Mouse (Mus musculus) G1E (cell line): ENCODE measurements at regions not wholly inside any gene's neighbourhood (a gene's known extent, or its start where the extent isn't known, plus 50 kb on each side); places are given as distances from the start of the nearest gene placed in this dataset.

Experiments
- CTCF ChIP-seq: IDR thresholded peaks from 2 replicates; pipeline ENCODE4 v1.5.1; 2012; ENCODE audit warnings: low read depth, low read length, inconsistent platforms, mixed read lengths
- POLR2AphosphoS5 ChIP-seq: IDR thresholded peaks from 2 replicates; pipeline ENCODE4 v1.6.1; 2012; ENCODE audit warnings: low read depth, low read length, inconsistent platforms; ENCODE audit not compliant: insufficient replicate concordance

GRCm38 (mm10) chr2:71622532-71623099 lies 76.1 kb upstream of the Dlx2 start:
- no peak for TF ChIP-seq POLR2AphosphoS5
- no peak for TF ChIP-seq CTCF
